ENCODE assay signal across 8 mouse cellular contexts in the genomic region with DNA sequence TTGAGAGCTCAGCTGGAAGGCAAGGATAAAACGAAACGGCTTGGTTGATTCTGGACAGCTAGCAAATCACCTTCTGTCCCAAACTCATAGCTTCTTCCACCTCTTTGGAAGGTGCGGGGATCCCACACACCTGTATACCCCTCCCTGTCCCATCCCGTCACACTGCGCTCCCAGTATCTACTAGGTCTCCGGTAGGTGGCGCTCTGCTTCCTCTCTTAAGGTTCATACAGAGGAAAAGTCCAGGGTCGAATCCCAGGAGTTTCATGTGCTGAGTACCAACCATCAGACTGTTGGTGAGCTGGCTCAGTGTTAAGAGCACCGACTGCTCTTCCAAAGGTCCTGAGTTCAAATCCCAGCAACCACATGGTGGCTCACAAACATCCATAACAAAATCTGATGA. TPM values are rescaled to one million over a fixed set of nuclear protein-coding genes. Genes with fewer than 3 reads are reported as not detected.
DNase-seq lines count a peak whose midpoint lies in the region; ATAC-seq lines count a peak whose summit lies in the region.
"Had no signal": no experiment of that assay in that cellular context is flagged by ENCODE, and none has a peak within 500 bp of the region (broad histone marks: within the 10 kb centered on the region; RNA-seq: fewer than 3 reads in every experiment).

No protein-coding gene starts in this region.

- H3K9me3 ChIP-seq in forebrain, embryonic 11.5 days (ENCODE audit: control insufficient read depth, low read length) = no peaks in the 10 kb centered on the region
- H3K9me3 ChIP-seq in hindbrain, embryonic 14.5 days (ENCODE audit: control insufficient read depth, low read length) = no peaks in the 10 kb centered on the region
- H3K9me3 ChIP-seq: liver, embryonic 15.5 days had no signal

- ATAC-seq in forebrain, embryonic 11.5 days (replicated peaks; ENCODE audit: low FRiP score) = peak; percentile 76
- 0 out of 2 replicates have a peak, but pooled peaks have one; percentile 21 for ATAC-seq in hindbrain, embryonic 14.5 days (ENCODE audit: low FRiP score)
- peak; percentile 77 for ATAC-seq in megakaryocyte-erythroid progenitor cell, adult 5-6 weeks (replicated peaks; ENCODE audit: low FRiP score, low TSS enrichment, poor library complexity, severe bottlenecking)

- no peaks in the 10 kb centered on the region for H3K36me3 ChIP-seq in forebrain, embryonic 11.5 days (ENCODE audit: control insufficient read depth, insufficient read depth, low read length)
- no peaks in the 10 kb centered on the region for H3K36me3 ChIP-seq in hindbrain, embryonic 14.5 days (replicated peaks; ENCODE audit: control insufficient read depth, insufficient read depth)
- H3K36me3 ChIP-seq: liver, embryonic 15.5 days had no signal

- no peaks in the 10 kb centered on the region for H3K4me1 ChIP-seq in forebrain, embryonic 11.5 days (replicated peaks; ENCODE audit: control insufficient read depth, insufficient read depth, low read length)
- no peaks in the 10 kb centered on the region for H3K4me1 ChIP-seq in hindbrain, embryonic 14.5 days (replicated peaks; ENCODE audit: control insufficient read depth, insufficient read depth, low read length)
- H3K4me1 ChIP-seq: liver, embryonic 15.5 days had no signal

- no peak overlapping the region for H3K27ac ChIP-seq in forebrain, embryonic 11.5 days (ENCODE audit: low read depth, low read length)
- no peak overlapping the region for H3K27ac ChIP-seq in hindbrain, embryonic 14.5 days
- H3K27ac ChIP-seq: liver, embryonic 15.5 days had no signal

- DNase-seq in NIH3T3 (ENCODE audit: low read depth) = peak; percentile 71
- DNase-seq in c-Kit-positive CD71-positive TER-119-negative erythroid progenitor cells, embryonic 14.5 days (ENCODE audit: low read depth) = peak; percentile 36
- DNase-seq in forebrain, embryonic 11.5 days (ENCODE audit: low spot score) = peak; percentile 83
- peak; percentile 65 for DNase-seq in hindbrain, embryonic 14.5 days (ENCODE audit: low spot score)
- DNase-seq in layer of hippocampus, postnatal 36 days = peak; percentile 10 to 24
- peak; percentile 24 to 67 for DNase-seq in spleen, adult 18-20 months

- no peak overlapping the region for H3K9ac ChIP-seq in forebrain, embryonic 11.5 days (ENCODE audit: low read length)
- H3K9ac ChIP-seq in hindbrain, embryonic 14.5 days = no peak overlapping the region
- H3K9ac ChIP-seq: liver, embryonic 15.5 days had no signal

- WGBS in forebrain, embryonic 11.5 days = 14% methylated on average over 9 of the region's 9 CpGs
- 21% methylated on average over 9 of the region's 9 CpGs for WGBS in hindbrain, embryonic 14.5 days

- no peak overlapping the region for H3K4me2 ChIP-seq in forebrain, embryonic 11.5 days (ENCODE audit: low read depth, low read length, severe bottlenecking)
- H3K4me2 ChIP-seq in hindbrain, embryonic 14.5 days (replicated peaks) = no peak overlapping the region
- H3K4me2 ChIP-seq: liver, embryonic 15.5 days had no signal

- no peak overlapping the region for H3K4me3 ChIP-seq in forebrain, embryonic 11.5 days (ENCODE audit: low read depth, low read length)
- no peak overlapping the region for H3K4me3 ChIP-seq in hindbrain, embryonic 14.5 days (replicated peaks; ENCODE audit: low read length)
- H3K4me3 ChIP-seq: liver, embryonic 15.5 days had no signal

- H3K27me3 ChIP-seq in forebrain, embryonic 11.5 days (ENCODE audit: control insufficient read depth, insufficient read depth, low read length) = no peaks in the 10 kb centered on the region
- no peaks in the 10 kb centered on the region for H3K27me3 ChIP-seq in hindbrain, embryonic 14.5 days (ENCODE audit: control insufficient read depth, insufficient read depth, low read length)
- H3K27me3 ChIP-seq: liver, embryonic 15.5 days had no signal

RNA-seq across cellular contexts. Expression of gene Gsta2, which starts 2.5 kb away (rescaled TPM):
- not detected in 2 replicates for polyA plus RNA-seq in forebrain, embryonic 11.5 days (2014; fragmentation: Nextera tagmentation; extraction: Ambion mirVana)
- not detected in 2 replicates for polyA plus RNA-seq in hindbrain, embryonic 14.5 days (2014; fragmentation: Nextera tagmentation; extraction: Ambion mirVana)
- not detected for total RNA-seq in layer of hippocampus, postnatal 36 days (2021)
- not detected in 2 replicates for total RNA-seq in megakaryocyte-erythroid progenitor cell, adult 5-6 weeks (2014; fragmentation: Nextera tagmentation)
- not detected in 2 replicates for total RNA-seq in megakaryocyte-erythroid progenitor cell, adult 5-6 weeks (2017)

RNA-seq across cellular contexts. Expression of gene Dppa5a, which starts 9.9 kb away (rescaled TPM):
- polyA plus RNA-seq in forebrain, embryonic 11.5 days (2014; fragmentation: Nextera tagmentation; extraction: Ambion mirVana) = 0.48 and 0.65 TPM in 2 replicates
- polyA plus RNA-seq in hindbrain, embryonic 14.5 days (2014; fragmentation: Nextera tagmentation; extraction: Ambion mirVana) = 4.5 and 6.0 TPM in 2 replicates
- not detected for total RNA-seq in layer of hippocampus, postnatal 36 days (2021)
- not detected in 2 replicates for total RNA-seq in megakaryocyte-erythroid progenitor cell, adult 5-6 weeks (2014; fragmentation: Nextera tagmentation)
- total RNA-seq in megakaryocyte-erythroid progenitor cell, adult 5-6 weeks (2017) = not detected in 2 replicates
- polyA plus RNA-seq: liver, embryonic 15.5 days had no signal

RNA-seq across cellular contexts. Expression of gene Ooep, which starts 20.5 kb away (rescaled TPM):
- polyA plus RNA-seq in forebrain, embryonic 11.5 days (2014; fragmentation: Nextera tagmentation; extraction: Ambion mirVana) = 4.7 and 5.2 TPM in 2 replicates
- polyA plus RNA-seq in hindbrain, embryonic 14.5 days (2014; fragmentation: Nextera tagmentation; extraction: Ambion mirVana) = 5.0 and 6.5 TPM in 2 replicates
- total RNA-seq in layer of hippocampus, postnatal 36 days (2021) = not detected
- not detected in 2 replicates for total RNA-seq in megakaryocyte-erythroid progenitor cell, adult 5-6 weeks (2014; fragmentation: Nextera tagmentation)
- not detected in 2 replicates for total RNA-seq in megakaryocyte-erythroid progenitor cell, adult 5-6 weeks (2017)

RNA-seq across cellular contexts. Expression of gene Omt2b, which starts 30.7 kb away (rescaled TPM):
- polyA plus RNA-seq in forebrain, embryonic 11.5 days (2014; fragmentation: Nextera tagmentation; extraction: Ambion mirVana) = not detected in 2 replicates
- not detected in 2 replicates for polyA plus RNA-seq in hindbrain, embryonic 14.5 days (2014; fragmentation: Nextera tagmentation; extraction: Ambion mirVana)
- not detected for total RNA-seq in layer of hippocampus, postnatal 36 days (2021)
- not detected in 2 replicates for total RNA-seq in megakaryocyte-erythroid progenitor cell, adult 5-6 weeks (2014; fragmentation: Nextera tagmentation)
- not detected in 2 replicates for total RNA-seq in megakaryocyte-erythroid progenitor cell, adult 5-6 weeks (2017)
- polyA plus RNA-seq: liver, embryonic 15.5 days had no signal

RNA-seq across cellular contexts. Expression of gene Ddx43, which starts 37.5 kb away (rescaled TPM):
- polyA plus RNA-seq in forebrain, embryonic 11.5 days (2014; fragmentation: Nextera tagmentation; extraction: Ambion mirVana) = 0.28 and 0.49 TPM in 2 replicates
- 0.40 and 0.75 TPM in 2 replicates for polyA plus RNA-seq in hindbrain, embryonic 14.5 days (2014; fragmentation: Nextera tagmentation; extraction: Ambion mirVana)
- total RNA-seq in layer of hippocampus, postnatal 36 days (2021) = not detected
- total RNA-seq in megakaryocyte-erythroid progenitor cell, adult 5-6 weeks (2014; fragmentation: Nextera tagmentation) = not detected in 2 replicates
- total RNA-seq in megakaryocyte-erythroid progenitor cell, adult 5-6 weeks (2017) = not detected in 2 replicates
- polyA plus RNA-seq: liver, embryonic 15.5 days had no signal

Comparison
In these comparisons a context has a peak if more than half of its experiments do, and no peak if none do; other contexts are left out.
1. DNase-seq: peak in every context shown above with its lines; median percentile 83 in forebrain, embryonic 11.5 days; 71 in NIH3T3; 65 in hindbrain, embryonic 14.5 days; 46 in spleen, adult 18-20 months; 36 in c-Kit-positive CD71-positive TER-119-negative erythroid progenitor cells, embryonic 14.5 days; 17 in layer of hippocampus, postnatal 36 days.
2. ATAC-seq: peak in every context shown above with its lines; median percentile 77 in megakaryocyte-erythroid progenitor cell, adult 5-6 weeks; 76 in forebrain, embryonic 11.5 days; 21 in hindbrain, embryonic 14.5 days.